In the genomic region with DNA sequence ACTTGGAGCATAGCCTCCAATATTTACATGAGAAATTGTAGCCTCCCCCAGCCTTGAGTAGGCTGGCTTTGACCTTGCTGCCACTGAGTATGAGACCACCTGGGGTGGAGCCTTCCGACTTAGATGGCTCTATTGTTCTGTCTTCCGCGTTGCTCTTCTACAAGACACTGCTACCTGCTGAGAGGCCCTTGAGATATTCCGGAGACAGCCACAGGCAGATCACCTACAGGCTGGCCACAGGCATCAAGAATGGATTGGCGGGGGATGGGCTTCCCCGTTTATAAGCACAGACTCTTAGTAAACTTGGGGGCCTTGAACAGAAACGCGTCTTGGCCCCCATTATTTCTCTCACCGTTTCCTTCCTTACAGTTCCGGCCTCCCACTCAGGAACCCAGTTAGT, we compare ENCODE assay signal across 19 mouse cellular contexts. TPM values are rescaled to one million over a fixed set of nuclear protein-coding genes. Genes with fewer than 3 reads are reported as not detected.
"Had no signal": no experiment of that assay in that cellular context is flagged by ENCODE, and none has a peak within 500 bp of the region (broad histone marks: within the 10 kb centered on the region; RNA-seq: fewer than 3 reads in every experiment).

No protein-coding gene starts in this region.

RNA-seq across cellular contexts. Expression of a gene that starts 18.0 kb away (rescaled TPM):
- total RNA-seq: gastrocnemius, adult 18-20 months; gastrocnemius, adult 8-10 months; gastrocnemius, postnatal 14 days; gastrocnemius, postnatal 36 days; heart, adult 18-20 months; heart, postnatal 10 days; heart, postnatal 25 days; heart, postnatal 4 days; layer of hippocampus, adult 2 months; layer of hippocampus, postnatal 10 days; layer of hippocampus, postnatal 25 days; left cerebral cortex, adult 2 months; left cerebral cortex, postnatal 14 days; left cerebral cortex, postnatal 36 days had no signal
- polyA plus RNA-seq: heart, embryonic 14.5 days; kidney, embryonic 14.5 days; limb, embryonic 12.5 days; liver, embryonic 13.5 days; liver, embryonic 15.5 days had no signal
